Mouse (Mus musculus): Measurements from ENCODE around the gene Itga7.

The Itga7 gene

DNA sequence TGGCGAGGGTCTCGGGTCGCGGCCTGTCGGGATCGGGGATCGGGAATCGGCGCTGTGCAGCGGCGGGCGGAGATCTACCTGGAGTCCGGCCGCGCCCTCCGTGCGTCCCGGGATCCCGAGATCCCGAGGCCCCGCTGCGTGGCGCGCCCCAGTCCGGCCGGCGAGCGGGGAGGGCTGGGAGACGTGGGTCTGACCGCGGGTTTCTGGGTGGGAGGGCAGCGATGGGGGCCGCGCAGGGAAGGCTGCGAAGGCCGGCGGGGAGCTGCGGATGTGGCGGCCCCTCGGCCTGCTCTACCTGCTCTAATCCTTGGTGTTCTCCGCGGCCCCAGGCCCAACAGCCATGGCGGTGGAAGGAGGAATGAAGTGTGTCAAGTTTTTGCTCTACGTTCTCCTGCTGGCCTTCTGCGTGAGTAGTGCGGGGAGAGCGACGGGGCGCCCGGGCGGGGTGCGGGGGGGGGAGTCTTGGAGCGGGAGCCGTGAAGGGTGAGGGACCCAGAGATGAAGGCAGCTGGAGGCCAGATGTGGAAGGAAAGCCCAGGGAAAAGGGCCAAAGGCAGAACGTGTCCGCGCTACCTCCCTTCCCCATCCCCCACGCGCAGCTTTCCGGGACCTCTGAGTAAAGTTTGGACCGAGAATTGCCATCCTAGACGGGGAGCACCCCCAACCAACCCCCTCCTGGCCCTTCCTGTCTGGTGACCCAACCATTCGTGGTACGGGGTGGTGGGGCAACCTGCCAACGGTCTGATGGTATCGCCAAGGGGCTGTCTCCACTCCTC lies 23.4 kb upstream of the Itga7 start:
- in situ Hi-C loops (cut with MboI, MseI) = loop anchor here (25.0 kb wide), 1 partner anchor 1873 kb away; the partner anchor contains the start of genes Cyp27b1, Eef1akmt3, Mettl1 and Tsfm

DNA sequence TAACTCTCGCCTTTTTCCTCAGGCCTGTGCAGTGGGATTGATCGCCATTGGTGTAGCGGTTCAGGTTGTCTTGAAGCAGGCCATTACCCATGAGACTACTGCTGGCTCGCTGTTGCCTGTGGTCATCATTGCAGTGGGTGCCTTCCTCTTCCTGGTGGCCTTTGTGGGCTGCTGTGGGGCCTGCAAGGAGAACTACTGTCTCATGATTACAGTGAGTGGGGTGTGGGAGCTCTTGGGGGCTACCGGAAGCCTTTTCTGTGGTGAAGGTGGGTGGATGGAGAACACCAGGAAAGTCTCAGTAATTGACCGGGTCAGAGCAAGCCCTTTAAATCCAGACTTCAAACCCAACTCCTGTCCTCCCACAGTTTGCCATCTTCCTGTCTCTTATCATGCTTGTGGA lies 22.2 kb upstream of the Itga7 start:
- in situ Hi-C loops (cut with MboI, MseI) = loop anchor here (25.0 kb wide), 1 partner anchor 1874 kb away; the partner anchor contains the start of genes Cyp27b1, Eef1akmt3, Mettl1 and Tsfm

DNA sequence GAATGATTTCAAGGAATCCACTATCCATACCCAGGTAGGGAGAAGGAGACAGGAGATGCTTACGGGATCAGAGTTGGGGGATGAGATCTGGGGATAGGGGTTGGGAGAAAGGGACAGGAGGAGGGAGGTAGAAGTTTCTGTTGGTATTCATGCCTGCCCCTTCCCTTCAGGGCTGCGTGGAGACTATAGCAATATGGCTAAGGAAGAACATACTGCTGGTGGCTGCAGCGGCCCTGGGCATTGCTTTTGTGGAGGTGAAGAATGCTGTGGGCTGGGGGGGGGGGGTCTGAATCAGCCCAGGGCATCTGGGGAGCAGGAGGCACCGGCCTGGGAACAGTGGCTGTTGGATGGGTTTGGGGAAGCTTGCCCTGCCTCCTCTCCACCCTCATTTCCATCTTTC lies 21.4 kb upstream of the Itga7 start:
- in situ Hi-C loops (cut with MboI, MseI) = loop anchor here (25.0 kb wide), 1 partner anchor 1875 kb away; the partner anchor contains the start of genes Cyp27b1, Eef1akmt3, Mettl1 and Tsfm

DNA sequence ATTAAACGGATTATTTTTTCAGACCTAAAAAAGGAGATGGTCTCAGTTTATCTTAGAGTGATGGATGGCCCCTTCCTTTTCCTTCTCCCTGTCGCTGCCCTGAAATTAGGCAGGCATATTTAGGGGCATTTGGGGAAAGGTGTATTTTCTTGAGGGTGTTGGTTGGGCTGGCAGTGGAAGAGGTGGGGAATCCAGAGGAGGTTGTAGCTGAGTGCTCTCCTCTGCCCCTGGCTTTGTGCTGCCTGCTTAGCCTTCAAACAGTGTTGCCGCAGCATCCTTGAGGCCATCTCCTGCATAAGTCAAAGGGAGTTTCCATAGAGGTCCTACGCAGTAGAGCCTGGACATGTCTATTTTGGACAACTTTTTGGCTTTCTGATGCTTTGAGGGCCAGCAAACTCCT lies 20.8 kb upstream of the Itga7 start:
- in situ Hi-C loops (cut with MboI, MseI) = loop anchor here (25.0 kb wide), 1 partner anchor 1875 kb away; the partner anchor contains the start of genes Cyp27b1, Eef1akmt3, Mettl1 and Tsfm

DNA sequence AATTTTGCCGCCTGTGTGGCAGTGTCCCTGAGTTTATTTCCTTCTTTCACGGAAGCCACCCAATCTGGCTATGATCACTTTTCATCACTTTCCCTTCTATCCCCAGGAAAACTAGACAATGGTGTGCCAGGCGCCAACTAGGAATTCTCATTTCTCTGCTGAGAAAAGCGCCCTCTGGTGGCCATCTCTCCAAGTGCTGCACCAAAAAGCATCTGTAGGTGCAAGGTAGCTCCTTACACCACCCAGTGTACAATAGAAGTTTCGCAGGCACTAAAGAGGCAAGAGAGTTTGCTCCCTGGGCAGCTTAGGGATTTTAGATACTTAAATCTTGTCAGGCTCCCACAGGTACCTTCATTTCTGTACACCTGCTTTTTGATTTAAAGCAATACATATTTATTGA lies 20.4 kb upstream of the Itga7 start:
- in situ Hi-C loops (cut with MboI, MseI) = loop anchor here (25.0 kb wide), 1 partner anchor 1876 kb away; the partner anchor contains the start of genes Cyp27b1, Eef1akmt3, Mettl1 and Tsfm

DNA sequence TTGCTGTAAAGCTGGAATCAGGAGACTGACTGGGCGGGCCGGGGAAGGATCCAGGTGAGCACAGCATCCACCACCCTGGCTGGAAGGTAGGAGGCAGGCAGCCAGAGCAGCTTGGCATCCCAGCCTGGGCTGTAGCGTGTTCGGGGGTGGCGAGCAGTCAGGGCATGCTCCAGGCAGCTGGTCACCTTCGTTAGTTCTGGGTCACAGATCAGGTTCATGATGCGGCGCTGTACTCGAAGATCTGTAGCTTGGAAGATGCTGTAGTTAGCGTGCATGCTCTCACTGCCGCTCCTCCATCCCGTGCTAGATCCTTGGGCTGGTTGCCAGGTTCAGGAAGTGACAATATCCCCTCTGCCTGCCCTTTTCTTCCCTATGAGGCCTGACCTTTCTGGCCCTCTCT lies 19.9 kb upstream of the Itga7 start:
- in situ Hi-C loops (cut with MboI, MseI) = loop anchor here (25.0 kb wide), 1 partner anchor 1876 kb away; the partner anchor contains the start of genes Cyp27b1, Eef1akmt3, Mettl1 and Tsfm

DNA sequence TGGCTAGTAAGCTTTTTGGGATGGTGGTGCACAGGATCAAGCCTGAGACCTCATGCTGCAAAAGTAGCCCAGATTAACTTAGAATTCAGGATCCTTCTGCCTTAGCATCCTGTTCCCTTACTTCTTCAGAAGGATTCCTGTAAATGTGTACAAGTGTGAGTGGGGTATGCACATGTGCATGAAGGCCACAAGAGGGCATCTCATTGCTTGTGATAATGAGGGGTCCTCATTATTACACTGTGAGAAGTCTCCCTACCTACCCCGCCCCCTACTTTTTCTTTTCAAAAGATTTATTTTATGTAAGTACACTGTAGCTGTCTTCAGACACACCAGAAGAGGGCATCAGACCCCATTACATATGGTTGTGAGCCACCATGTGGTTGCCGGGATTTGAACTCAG lies 18.1 kb upstream of the Itga7 start:
- in situ Hi-C loops (cut with MboI, MseI) = loop anchor here (5.0 to 25.0 kb wide), 2 partner anchors 67 to 1878 kb away; partner anchors contain the start of genes Cyp27b1, Eef1akmt3, Mettl1 and Tsfm

DNA sequence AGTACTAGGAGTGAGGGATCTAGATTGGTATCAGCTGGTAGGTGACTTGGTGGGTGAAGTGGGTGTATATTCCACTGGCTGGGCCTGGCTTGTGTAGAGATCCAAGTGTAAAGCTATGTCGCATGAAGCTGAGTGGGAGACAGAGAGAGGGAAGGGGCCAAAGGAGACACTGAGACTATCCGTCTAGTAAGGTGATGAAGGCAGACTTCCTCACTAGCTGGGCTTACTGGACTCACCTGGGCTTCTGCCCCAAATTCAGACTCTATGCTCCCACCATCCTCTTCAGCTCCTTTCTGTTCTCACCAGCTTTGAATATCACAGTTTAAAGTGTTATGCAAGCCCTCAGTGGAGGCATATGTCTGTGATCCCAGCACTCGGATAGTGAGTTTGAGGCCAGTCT lies 17.0 kb upstream of the Itga7 start:
- in situ Hi-C loops (cut with MboI, MseI) = loop anchor here (5.0 to 25.0 kb wide), 2 partner anchors 66 to 1879 kb away; partner anchors contain the start of genes Cyp27b1, Eef1akmt3, Mettl1 and Tsfm

DNA sequence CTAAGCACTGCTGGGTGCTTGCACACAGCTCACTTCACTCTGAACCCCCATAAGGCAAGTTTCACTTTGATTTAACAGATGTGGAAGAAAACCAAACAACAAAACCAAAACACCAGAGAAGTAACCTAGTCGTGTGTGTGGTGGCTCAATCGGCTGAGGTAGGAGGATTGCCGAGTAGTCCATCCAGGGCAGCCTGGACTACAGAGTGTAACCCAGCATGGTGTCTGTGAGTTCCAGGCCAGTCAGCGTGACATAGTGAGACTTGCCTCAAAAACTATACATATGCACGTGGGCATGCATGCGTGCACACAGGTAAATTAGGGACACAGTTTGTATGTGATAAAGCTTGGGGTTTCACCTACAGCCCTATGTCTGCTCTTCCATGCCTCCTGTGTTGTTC lies 16.2 kb upstream of the Itga7 start:
- in situ Hi-C loops (cut with MboI, MseI) = loop anchor here (5.0 to 25.0 kb wide), 2 partner anchors 65 to 1880 kb away; partner anchors contain the start of genes Cyp27b1, Eef1akmt3, Mettl1 and Tsfm

DNA sequence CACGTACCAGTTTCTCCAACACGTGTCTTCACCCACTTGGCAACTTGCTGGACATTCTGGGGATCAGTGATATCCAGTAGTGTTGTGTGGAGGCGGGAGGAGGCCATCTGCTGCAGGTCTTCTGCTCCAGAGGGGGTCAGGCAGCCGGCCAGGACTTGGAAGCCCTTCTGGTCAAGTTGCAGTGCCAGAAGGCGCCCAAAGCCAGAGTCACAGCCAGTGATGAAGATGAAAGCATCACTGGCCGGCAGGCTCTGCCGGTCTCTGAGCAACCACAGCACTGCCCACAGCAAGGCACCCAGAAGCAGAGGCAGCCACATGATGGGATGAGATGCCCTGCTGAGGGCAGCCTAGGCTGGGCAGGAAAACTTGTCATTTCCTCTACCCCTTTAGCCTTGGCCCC lies 15.4 kb upstream of the Itga7 start:
- in situ Hi-C loops (cut with MboI, MseI) = loop anchor here (5.0 to 25.0 kb wide), 2 partner anchors 64 to 1881 kb away; partner anchors contain the start of genes Cyp27b1, Eef1akmt3, Mettl1 and Tsfm

DNA sequence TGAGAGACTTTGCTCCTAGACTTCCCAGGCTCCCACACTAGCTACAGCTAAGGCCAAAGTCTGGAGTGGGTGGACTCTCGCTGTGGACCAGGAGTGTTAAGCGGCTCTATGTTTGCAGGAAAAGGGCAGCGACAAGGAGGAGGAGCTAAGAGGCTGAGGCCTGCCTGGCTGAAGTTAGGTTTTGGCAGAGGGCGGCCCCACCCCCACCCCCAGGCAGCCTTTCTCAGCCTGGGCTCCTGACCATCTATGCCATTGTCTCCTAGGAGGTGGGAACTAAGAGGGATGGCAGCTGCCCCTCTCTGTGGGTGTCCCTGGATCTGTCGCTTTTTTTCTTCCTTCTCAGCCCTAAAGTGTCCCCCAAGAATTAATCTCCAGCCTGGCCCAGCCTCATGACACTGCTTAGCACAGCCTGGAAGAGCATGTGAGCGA lies 14.4 kb upstream of the Itga7 start:
- in situ Hi-C loops (cut with MboI, MseI) = loop anchor here (5.0 to 25.0 kb wide), 2 partner anchors 63 to 1882 kb away; partner anchors contain the start of genes Cyp27b1, Eef1akmt3, Mettl1 and Tsfm

DNA sequence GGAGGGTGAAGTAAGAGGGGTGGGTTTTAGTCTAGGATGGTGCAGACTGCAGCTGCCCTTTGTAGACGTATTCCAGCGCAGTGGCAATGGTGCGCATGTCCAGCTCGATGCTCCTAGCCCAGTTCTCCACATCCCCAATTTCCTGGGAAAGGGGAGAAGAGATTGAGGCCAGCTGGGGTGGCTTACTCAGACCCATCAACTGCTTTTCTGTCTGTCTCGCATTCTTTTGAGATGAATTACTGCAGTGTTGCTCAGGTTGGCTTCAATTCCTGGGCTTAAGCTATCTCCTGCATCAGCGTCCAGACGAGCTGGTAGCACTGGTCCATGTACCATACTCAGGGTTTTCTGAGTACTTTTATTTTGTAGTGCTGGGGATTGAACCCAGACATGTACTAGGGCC lies 13.7 kb upstream of the Itga7 start:
- in situ Hi-C loops (cut with MboI, MseI) = loop anchor here (5.0 to 25.0 kb wide), 2 partner anchors 62 to 1883 kb away; partner anchors contain the start of genes Cyp27b1, Eef1akmt3, Mettl1 and Tsfm

DNA sequence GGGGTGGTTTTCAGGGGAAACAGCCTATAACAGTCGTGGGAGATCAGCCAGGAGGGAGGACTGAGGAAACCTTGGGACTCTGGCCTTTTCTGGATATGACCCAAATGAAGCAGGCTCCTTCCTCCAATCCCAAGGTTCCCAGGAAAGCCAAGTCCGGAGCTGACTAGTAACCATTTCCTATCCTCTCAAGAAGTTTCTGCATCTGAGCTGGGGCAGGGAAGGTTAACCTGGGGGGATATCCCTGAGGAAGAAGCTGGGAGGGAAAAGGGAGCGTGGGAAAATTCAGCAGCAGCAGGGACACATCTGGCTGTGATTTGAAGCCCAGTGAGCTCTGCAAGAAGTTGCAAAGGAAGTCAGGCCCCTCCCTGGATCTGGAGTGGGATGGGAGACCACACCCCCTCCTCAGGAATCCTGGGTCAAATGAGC lies 12.9 kb upstream of the Itga7 start:
- in situ Hi-C loops (cut with MboI, MseI) = loop anchor here (25.0 kb wide), 1 partner anchor 1883 kb away; the partner anchor contains the start of genes Cyp27b1, Eef1akmt3, Mettl1 and Tsfm

DNA sequence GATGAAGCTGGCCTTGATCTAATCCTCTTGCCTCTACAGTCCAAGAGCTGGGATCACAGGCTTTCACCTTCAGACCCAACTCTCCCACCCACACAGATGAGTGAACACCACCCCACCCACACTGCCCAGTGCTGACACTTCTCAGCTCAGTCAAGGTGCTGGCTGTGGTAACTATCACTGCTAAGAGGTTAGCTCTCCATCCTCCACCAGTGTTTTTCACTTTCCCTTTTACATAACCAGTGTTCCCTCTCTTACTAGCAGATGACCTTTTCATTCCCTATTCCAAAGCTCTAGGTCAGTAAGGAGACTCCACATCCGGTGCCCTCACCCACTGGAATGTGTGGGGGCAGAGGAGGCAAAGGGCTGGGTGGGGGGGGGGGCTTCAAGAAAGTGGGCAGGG lies 12.4 kb upstream of the Itga7 start:
- in situ Hi-C loops (cut with MboI, MseI) = loop anchor here (25.0 kb wide), 1 partner anchor 1884 kb away; the partner anchor contains the start of genes Cyp27b1, Eef1akmt3, Mettl1 and Tsfm

DNA sequence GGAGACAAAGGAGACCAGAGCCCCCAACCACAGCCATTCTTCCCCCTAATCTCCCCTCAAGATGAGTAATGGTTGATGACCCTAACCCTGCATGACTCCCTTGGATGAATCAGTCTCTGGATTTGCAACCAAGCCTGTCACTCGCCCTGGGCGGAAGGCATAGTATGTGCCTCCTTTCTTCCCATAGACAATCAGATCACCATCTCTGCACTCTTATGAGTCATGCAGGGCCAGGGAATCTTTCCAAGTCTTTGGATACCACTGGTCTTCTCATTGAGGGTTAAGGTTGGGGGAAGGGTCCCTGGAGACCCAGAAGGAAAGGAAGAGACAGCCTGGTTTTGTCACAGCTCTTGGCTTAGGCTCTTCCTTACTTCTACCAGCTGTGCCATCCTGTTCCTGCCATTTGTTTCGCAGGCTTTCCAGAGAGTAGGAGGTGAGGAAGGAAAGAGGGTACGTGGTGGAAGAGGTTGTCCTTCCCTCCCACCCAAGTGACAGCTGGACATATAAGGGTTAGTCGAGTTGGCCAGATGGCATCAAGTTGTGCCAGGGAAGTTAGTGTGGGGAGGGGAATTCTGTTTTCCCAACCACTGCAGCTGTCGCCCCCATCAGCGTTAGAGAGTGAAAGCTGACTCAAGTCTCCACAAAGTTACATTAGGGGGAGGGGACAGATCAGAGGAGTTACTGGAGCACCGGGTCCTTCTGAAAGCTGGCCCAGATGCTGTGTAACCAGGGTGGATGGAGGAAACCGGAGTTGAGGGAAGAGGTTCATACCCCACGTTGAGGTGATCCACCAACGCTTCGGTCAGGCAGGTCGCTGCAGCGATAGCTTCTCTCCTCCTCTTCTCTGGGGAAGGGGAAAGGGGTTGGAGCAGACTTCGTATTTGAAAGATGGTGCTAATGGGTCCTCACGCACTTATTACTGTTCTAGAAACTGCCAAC lies 11.5 kb upstream of the Itga7 start:
- in situ Hi-C loops (cut with MboI, MseI) = loop anchor here (25.0 kb wide), 1 partner anchor 1885 kb away; the partner anchor contains the start of genes Cyp27b1, Eef1akmt3, Mettl1 and Tsfm

DNA sequence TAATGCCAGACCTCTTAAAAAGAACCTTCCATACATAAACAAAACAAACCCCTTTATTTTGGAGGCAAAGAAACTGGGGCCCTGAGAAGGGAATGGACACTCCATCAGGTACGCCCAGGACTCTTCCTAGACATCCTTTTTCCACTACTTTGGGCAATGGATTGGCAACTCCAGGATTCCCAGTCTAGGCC lies 10.9 kb upstream of the Itga7 start, which contains the start of gene Rdh5:
Gene Rdh5 (minus strand): TSS at position 67 of the 191 bp plus-strand sequence.
- in situ Hi-C loops (cut with MboI, MseI) = loop anchor here (25.0 kb wide), 1 partner anchor 1885 kb away; the partner anchor contains the start of genes Cyp27b1, Eef1akmt3, Mettl1 and Tsfm

DNA sequence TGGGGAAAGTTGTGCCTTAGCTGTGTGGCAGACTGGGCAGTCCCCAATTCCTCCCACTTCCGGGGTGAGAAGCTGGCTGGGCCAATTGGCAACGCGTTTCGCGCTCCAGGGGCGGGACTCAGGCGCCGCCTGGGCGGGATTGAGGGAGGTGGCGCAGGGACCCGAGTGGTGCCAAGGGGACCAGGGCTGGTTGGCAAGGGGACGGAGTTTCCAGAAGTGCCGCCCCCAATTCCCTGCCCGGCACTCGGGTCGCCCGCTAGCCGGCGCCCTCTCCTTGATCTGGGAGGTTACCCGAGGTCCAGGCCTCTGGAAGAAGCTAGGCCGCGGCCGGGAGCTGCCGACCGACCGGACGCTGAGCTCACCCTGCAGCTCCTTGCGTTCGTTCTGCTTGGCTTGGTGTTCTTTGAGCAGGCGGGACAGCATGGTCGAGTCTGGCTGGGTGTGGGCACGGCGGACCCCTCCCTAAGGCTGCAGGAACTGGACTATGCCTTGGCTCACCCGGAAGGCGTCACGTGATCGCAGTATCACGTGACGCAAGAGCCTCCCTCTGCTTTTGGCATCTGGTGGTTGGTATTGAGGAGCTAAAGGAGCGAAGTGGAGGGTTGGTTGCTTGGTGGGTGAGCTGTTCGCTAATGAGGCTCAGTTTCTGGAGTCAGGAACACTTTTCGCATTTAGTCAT lies 10.5 kb upstream of the Itga7 start:
- in situ Hi-C loops (cut with MboI, MseI) = loop anchor here (25.0 kb wide), 1 partner anchor 1886 kb away; the partner anchor contains the start of genes Cyp27b1, Eef1akmt3, Mettl1 and Tsfm

DNA sequence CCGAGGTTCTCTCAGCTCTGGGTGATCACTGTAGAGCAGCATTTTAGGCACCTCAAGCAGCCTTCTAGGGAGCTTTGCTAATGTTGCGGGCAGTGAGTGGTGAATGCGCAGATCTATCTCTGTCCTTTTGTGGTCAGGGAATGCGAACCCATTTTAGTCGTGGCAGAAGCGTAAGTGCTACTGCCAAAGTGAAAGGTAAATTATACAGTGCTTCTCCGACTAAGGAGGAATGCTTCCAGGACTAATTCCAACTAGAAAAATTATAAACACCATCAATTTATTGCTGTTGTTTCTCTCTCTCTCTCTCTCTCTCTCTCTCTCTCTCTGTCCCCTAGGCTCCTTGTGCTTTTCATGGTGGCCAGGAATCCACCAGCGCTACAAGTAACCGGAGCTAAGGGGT lies 9.7 kb upstream of the Itga7 start, which contains the start of gene Bloc1s1:
Gene Bloc1s1 (minus strand): TSS at position 101 of the 400 bp plus-strand sequence.
- in situ Hi-C loops (cut with MboI, MseI) = loop anchor here (25.0 kb wide), 1 partner anchor 1887 kb away; the partner anchor contains the start of genes Cyp27b1, Eef1akmt3, Mettl1 and Tsfm

DNA sequence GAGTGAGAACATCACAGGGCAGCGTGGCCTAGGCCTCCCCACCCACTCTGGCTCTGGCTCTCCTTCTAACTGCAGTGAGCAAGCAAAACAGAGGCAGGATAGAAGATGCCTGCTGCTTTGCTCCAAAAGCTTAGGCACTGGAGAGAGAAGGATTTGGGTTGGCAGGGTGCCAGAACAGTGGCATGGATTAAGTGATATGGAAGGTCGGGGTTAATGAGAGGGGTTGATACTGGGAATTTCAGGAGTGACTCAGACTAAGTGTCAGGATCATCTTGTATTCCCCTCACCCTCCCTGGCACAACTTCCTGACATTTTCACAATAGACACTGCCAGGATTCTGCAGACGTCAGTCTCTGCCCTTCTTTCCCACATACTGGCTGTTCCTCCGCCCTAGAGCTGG lies 5.3 kb upstream of the Itga7 start:
- in situ Hi-C loops (cut with MboI, MseI) = no loop called here
